Mouse (Mus musculus) small intestine, adult 2 months (tissue): Measurements from ENCODE around the gene Ak9.

Experiments
- CTCF ChIP-seq: fragments of 200-500 bp; IDR thresholded peaks from 2 replicates; pipeline ENCODE4 v1.5.1; 2012; ENCODE audit warnings: low read depth, mild to moderate bottlenecking, control low read depth, inconsistent platforms, low read length, moderate library complexity, mixed read lengths; ENCODE audit not compliant: insufficient replicate concordance, insufficient read length; ENCODE audit errors: extremely low read depth
- POLR2A ChIP-seq: fragments of 200-500 bp; IDR thresholded peaks from 2 replicates; pipeline ENCODE4 v1.6.1; 2012; ENCODE audit warnings: low read depth, mild to moderate bottlenecking, control low read depth, inconsistent platforms, low read length, moderate library complexity

DNA sequence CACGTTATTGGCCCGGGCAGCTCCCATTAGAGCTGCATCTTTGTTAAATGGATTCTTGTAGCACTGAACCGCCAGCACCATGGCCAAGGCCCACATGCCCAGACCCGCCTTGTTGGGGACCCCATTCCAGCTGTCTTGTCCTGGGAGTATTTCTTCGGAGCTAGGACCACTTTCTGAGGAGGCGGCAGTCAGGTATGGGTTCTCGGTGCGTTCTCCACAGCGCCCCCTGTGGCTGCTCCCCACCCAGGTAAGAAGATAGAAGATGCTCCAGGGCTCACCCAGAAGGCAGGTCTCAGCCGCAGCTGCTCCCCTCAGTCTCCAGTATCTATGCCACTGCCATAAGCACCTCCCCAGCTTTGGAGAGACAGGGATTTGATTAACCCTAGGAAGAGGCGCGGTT is 76.7 kb downstream of the Ak9 start:
- TF ChIP-seq CTCF (no peak), POLR2A (no peak)
